Mouse (Mus musculus): ENCODE data around the gene Dpm3. TPM values are rescaled to one million over a fixed set of nuclear protein-coding genes. Genes with fewer than 3 reads are reported as not detected.

Dpm3 gene
- polyA plus RNA-seq, 1 experiment from 2014 or later = 72.2 TPM

DNA sequence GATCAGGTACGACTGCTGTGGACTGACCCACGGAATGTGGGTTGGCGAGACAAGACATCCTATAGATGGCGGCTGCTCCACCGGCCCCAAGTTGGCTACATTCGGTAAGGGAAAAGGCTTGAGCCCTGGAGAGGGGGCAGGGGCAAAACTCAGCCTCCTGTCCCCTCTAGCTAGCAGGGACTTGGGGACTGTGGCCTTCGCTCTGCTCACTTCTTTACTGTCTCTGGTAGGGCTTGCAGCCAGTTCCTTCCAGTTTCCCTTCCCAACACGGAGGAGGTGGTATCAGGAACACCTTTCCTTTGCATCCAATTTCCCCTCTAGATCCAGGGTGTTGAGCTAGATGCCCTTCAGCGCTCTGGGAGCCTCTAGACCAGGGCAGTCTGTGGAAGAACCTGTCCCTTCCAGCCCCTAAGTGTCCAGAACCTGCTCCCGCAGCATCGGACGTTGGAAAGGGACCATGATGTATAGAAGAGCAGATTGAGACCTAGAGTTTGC is 33.8 kb upstream of the Dpm3 start:
- Histone ChIP-seq H3K4me2 (replicated peaks) (peak overlapping the region; percentile 93), H3K9ac (replicated peaks) (peak overlapping the region; percentile 93), H3K36me3 (peaks cover 38% of the 10 kb centered on the region), H3K4me3 (peak overlapping the region; percentile 77), H3K4me1 (peaks cover 72% of the 10 kb centered on the region), H3K27me3 (no peaks in the 10 kb centered on the region), H3K9me3 (no peaks in the 10 kb centered on the region), H3K27ac (replicated peaks) (peak overlapping the region; percentile 98)
- 16% methylated on average over 12 of the region's 12 CpGs for WGBS
- no peak for ATAC-seq (ENCODE audit: low FRiP score, low read depth)

DNA sequence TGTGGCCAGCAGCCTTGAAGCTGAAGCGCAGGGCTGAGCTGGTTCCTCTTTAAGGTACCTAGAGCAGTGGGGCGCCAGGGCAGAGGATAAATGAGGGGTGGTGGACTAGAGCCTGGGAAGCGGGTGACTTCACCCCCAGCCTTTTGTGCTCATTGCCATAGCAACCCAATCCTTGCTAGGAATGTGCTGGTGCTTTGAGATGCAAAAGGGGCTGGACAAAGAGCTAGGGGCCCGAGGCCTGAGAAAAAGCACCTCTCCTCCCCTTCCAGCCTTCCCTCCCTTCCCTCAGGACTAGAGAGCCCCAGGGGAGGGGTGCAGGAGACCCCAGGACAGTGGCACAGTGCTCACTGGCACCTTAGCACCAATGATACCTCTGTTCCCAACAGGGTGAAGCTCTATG is 33.2 kb upstream of the Dpm3 start:
- Histone ChIP-seq H3K4me2 (replicated peaks) (peak overlapping the region; percentile 93), H3K27me3 (no peaks in the 10 kb centered on the region), H3K27ac (replicated peaks) (peak overlapping the region; percentile 98), H3K36me3 (peaks cover 35% of the 10 kb centered on the region), H3K4me1 (peaks cover 71% of the 10 kb centered on the region), H3K9me3 (no peaks in the 10 kb centered on the region), H3K4me3 (peak overlapping the region; percentile 77), H3K9ac (replicated peaks) (peak overlapping the region; percentile 93)
- peak; percentile 80 for ATAC-seq (ENCODE audit: low FRiP score, low read depth)
- 11% methylated on average over 4 of the region's 4 CpGs for WGBS

- WGBS = 10% methylated on average over 11 of the region's 11 CpGs
- H3K4me2 ChIP-seq (replicated peaks) = peak overlapping the region; percentile 93
- no peaks in the 10 kb centered on the region for H3K9me3 ChIP-seq
- H3K9ac ChIP-seq (replicated peaks) = peak overlapping the region; percentile 93
- H3K27me3 ChIP-seq = no peaks in the 10 kb centered on the region
- peaks cover 31% of the 10 kb centered on the region for H3K36me3 ChIP-seq
- peak overlapping the region; percentile 77 for H3K4me3 ChIP-seq
- no peak for ATAC-seq (ENCODE audit: low FRiP score, low read depth)
- H3K27ac ChIP-seq (replicated peaks) = peak overlapping the region; percentile 98
- peaks cover 69% of the 10 kb centered on the region for H3K4me1 ChIP-seq
Observed at GRCm38 (mm10) chr3:89226361-89226760, 32.8 kb upstream of the Dpm3 start.

- peak within 1 kb of the TSS; percentile 93 for H3K9ac ChIP-seq (replicated peaks)
- no peak for ATAC-seq (ENCODE audit: low FRiP score, low read depth)
- H3K9me3 ChIP-seq = no peaks in the 10 kb centered on the region
- H3K4me1 ChIP-seq = peaks cover 64% of the 10 kb centered on the region
- under 1% methylated on average over 21 of the region's 21 CpGs for WGBS
- peak within 1 kb of the TSS; percentile 77 for H3K4me3 ChIP-seq
- peak within 1 kb of the TSS; percentile 98 for H3K27ac ChIP-seq (replicated peaks)
- H3K36me3 ChIP-seq = peaks cover 26% of the 10 kb centered on the region
- no peaks in the 10 kb centered on the region for H3K27me3 ChIP-seq
- H3K4me2 ChIP-seq (replicated peaks) = peak within 1 kb of the TSS; percentile 93
Observed at GRCm38 (mm10) chr3:89226900-89227299, 32.3 kb upstream of the Dpm3 start, which contains the start of gene Mtx1. Gene Mtx1 (minus strand): TSS chr3:89227088.

- H3K27ac ChIP-seq (replicated peaks) = peak overlapping the region; percentile 98
- peak overlapping the region; percentile 93 for H3K4me2 ChIP-seq (replicated peaks)
- H3K36me3 ChIP-seq = peaks cover 21% of the 10 kb centered on the region
- peak; percentile 76 for ATAC-seq (ENCODE audit: low FRiP score, low read depth)
- peaks cover 63% of the 10 kb centered on the region for H3K4me1 ChIP-seq
- H3K9me3 ChIP-seq = no peaks in the 10 kb centered on the region
- H3K9ac ChIP-seq (replicated peaks) = peak overlapping the region; percentile 93
- peak overlapping the region; percentile 77 for H3K4me3 ChIP-seq
- 1% methylated on average over 41 of the region's 41 CpGs for WGBS
- H3K27me3 ChIP-seq = no peaks in the 10 kb centered on the region
Observed at GRCm38 (mm10) chr3:89227307-89228179, 31.6 kb upstream of the Dpm3 start.

DNA sequence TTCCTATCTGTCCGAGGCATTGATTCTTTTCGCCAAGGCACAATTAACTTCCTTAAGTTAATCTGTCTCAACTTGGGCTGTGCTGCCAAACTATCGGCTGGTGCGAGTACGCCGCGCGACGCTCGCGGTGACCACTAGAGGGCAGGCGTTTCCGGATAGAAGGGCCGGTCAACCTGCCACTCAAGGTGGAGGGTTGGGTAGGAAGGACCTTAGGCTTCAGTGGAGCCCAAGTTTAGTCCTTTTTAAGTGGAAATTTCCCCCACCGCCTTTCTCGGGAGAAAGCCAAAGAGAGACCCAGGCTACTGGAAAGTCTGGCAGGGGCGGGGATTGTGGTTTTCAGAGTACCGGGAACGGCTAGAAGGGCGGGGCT is 31.0 kb upstream of the Dpm3 start:
- H3K9me3 ChIP-seq = no peaks in the 10 kb centered on the region
- peak overlapping the region; percentile 98 for H3K27ac ChIP-seq (replicated peaks)
- H3K4me3 ChIP-seq = peak overlapping the region; percentile 77
- H3K9ac ChIP-seq (replicated peaks) = peak overlapping the region; percentile 93; the same call in 1 of the 2 replicates
- H3K4me1 ChIP-seq = peaks cover 57% of the 10 kb centered on the region
- peak overlapping the region; percentile 93 for H3K4me2 ChIP-seq (replicated peaks)
- no peaks in the 10 kb centered on the region for H3K27me3 ChIP-seq
- ATAC-seq (ENCODE audit: low FRiP score, low read depth) = 0 out of 2 replicates have a peak, but pooled peaks have one; percentile 4
- peaks cover 14% of the 10 kb centered on the region for H3K36me3 ChIP-seq
- 0% methylated on average over 20 of the region's 20 CpGs for WGBS

GRCm38 (mm10) chr3:89228836-89229235 is 30.3 kb upstream of the Dpm3 start, which contains the start of gene Muc1:
Gene Muc1 (plus strand): TSS chr3:89229057.
- peaks cover 12% of the 10 kb centered on the region for H3K36me3 ChIP-seq
- H3K27ac ChIP-seq (replicated peaks) = peak within 1 kb of the TSS; percentile 98
- H3K9me3 ChIP-seq = no peaks in the 10 kb centered on the region
- H3K4me2 ChIP-seq (replicated peaks) = peak within 1 kb of the TSS; percentile 93
- peak within 1 kb of the TSS; percentile 77 for H3K4me3 ChIP-seq
- 27% methylated on average over 10 of the region's 10 CpGs for WGBS
- ATAC-seq (ENCODE audit: low FRiP score, low read depth) = no peak
- no peaks in the 10 kb centered on the region for H3K27me3 ChIP-seq
- H3K9ac ChIP-seq (replicated peaks) = peak within 1 kb of the TSS; percentile 93; the same call in 1 of the 2 replicates
- peaks cover 50% of the 10 kb centered on the region for H3K4me1 ChIP-seq

GRCm38 (mm10) chr3:89229276-89229675 is 29.9 kb upstream of the Dpm3 start:
- H3K27ac ChIP-seq (replicated peaks) = no peak overlapping the region
- WGBS = 67% methylated on average over 4 of the region's 4 CpGs
- H3K4me3 ChIP-seq = no peak overlapping the region
- H3K4me2 ChIP-seq (replicated peaks) = no peak overlapping the region
- ATAC-seq (ENCODE audit: low FRiP score, low read depth) = no peak
- peaks cover 12% of the 10 kb centered on the region for H3K36me3 ChIP-seq
- H3K4me1 ChIP-seq = peaks cover 46% of the 10 kb centered on the region
- H3K9me3 ChIP-seq = no peaks in the 10 kb centered on the region
- no peaks in the 10 kb centered on the region for H3K27me3 ChIP-seq
- no peak overlapping the region for H3K9ac ChIP-seq (replicated peaks)

DNA sequence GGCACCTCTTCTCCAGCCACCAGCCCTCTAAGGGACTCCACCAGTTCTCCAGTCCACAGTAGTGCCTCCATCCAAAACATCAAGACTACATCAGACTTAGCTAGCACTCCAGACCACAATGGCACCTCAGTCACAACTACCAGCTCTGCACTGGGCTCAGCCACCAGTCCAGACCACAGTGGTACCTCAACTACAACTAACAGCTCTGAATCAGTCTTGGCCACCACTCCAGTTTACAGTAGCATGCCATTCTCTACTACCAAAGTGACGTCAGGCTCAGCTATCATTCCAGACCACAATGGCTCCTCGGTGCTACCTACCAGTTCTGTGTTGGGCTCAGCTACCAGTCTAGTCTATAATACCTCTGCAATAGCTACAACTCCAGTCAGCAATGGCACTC is 28.6 kb upstream of the Dpm3 start:
- Histone ChIP-seq H3K36me3 (peaks cover 22% of the 10 kb centered on the region), H3K4me3 (no peak overlapping the region)

DNA sequence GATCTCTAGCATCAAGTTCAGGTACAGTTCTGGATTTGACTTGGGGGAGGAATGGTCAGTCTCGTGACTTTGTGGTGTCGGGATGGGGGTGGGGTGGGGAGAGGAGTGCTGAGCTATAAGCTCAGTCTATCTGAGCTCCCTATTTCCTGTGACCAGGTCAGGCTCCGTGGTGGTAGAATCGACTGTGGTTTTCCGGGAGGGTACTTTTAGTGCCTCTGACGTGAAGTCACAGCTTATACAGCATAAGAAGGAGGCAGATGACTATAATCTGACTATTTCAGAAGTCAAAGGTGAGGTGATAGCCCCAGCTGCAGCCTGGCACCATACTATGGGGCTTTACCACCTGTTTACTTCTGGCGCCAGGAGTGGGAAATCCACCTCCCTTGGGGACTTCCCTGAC is 27.8 kb upstream of the Dpm3 start:
- H3K9ac ChIP-seq (replicated peaks) = no peak overlapping the region
- H3K27me3 ChIP-seq = no peaks in the 10 kb centered on the region
- H3K27ac ChIP-seq (replicated peaks) = no peak overlapping the region
- peaks cover 27% of the 10 kb centered on the region for H3K4me1 ChIP-seq
- H3K36me3 ChIP-seq = peaks cover 29% of the 10 kb centered on the region
- 78% methylated on average over 7 of the region's 7 CpGs for WGBS
- H3K4me3 ChIP-seq = no peak overlapping the region
- no peaks in the 10 kb centered on the region for H3K9me3 ChIP-seq
- H3K4me2 ChIP-seq (replicated peaks) = no peak overlapping the region
- ATAC-seq (ENCODE audit: low FRiP score, low read depth) = no peak

More for the DNA sequence above, 28.6 kb upstream of the Dpm3 start:
- Histone ChIP-seq H3K27ac (replicated peaks) (no peak overlapping the region), H3K4me2 (replicated peaks) (no peak overlapping the region), H3K9ac (replicated peaks) (no peak overlapping the region), H3K27me3 (no peaks in the 10 kb centered on the region), H3K9me3 (no peaks in the 10 kb centered on the region), H3K4me1 (peaks cover 33% of the 10 kb centered on the region)
- ATAC-seq (ENCODE audit: low FRiP score, low read depth) = no peak
- 88% methylated on average over 2 of the region's 2 CpGs for WGBS

DNA sequence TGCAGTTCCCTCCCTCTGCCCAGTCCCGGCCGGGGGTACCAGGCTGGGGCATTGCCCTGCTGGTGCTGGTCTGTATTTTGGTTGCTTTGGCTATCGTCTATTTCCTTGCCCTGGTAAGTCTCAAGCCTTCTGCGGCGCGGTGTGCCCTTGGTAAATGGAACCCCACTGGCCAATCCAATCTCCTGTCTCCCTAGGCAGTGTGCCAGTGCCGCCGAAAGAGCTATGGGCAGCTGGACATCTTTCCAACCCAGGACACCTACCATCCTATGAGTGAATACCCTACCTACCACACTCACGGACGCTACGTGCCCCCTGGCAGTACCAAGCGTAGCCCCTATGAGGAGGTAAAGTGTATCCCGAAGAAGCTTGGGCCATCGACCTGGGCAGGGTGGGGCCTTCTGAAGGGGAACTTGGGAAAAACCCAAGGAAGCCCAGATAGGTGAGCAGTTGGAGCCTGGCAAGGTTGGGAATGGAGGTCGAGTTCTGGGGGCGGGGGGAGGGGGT is 27.3 kb upstream of the Dpm3 start:
- Histone ChIP-seq H3K36me3 (peaks cover 33% of the 10 kb centered on the region), H3K4me1 (peaks cover 24% of the 10 kb centered on the region), H3K27ac (replicated peaks) (no peak overlapping the region), H3K4me3 (no peak overlapping the region), H3K4me2 (replicated peaks) (no peak overlapping the region), H3K27me3 (no peaks in the 10 kb centered on the region), H3K9me3 (no peaks in the 10 kb centered on the region), H3K9ac (replicated peaks) (no peak overlapping the region)
- no peak for ATAC-seq (ENCODE audit: low FRiP score, low read depth)
- WGBS = 82% methylated on average over 16 of the region's 16 CpGs

DNA sequence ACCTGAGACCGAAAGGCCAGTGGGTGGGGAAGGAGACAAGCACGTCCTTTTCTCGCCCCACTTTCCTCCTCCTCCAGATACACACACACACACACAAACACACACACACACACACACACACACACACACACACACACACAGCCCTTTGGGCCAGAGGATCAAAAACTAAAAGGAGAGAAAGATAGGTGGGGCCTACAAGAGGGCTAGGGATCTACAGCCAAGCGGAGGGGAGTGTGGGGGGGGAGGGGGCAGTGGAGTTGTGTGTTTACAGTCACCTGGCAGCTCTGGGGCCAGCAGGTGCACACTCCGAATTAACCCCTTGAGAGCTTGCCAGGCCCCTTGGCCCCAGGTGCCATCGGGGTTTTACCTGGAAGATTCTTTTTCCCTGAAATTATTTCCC is 26.5 kb upstream of the Dpm3 start:
- no peak for ATAC-seq (ENCODE audit: low FRiP score, low read depth)
- Histone ChIP-seq H3K36me3 (peaks cover 39% of the 10 kb centered on the region), H3K4me2 (replicated peaks) (no peak overlapping the region), H3K4me1 (peaks cover 18% of the 10 kb centered on the region), H3K27me3 (no peaks in the 10 kb centered on the region), H3K9ac (replicated peaks) (no peak overlapping the region), H3K4me3 (no peak overlapping the region), H3K9me3 (no peaks in the 10 kb centered on the region), H3K27ac (replicated peaks) (no peak overlapping the region)
- 84% methylated on average over 6 of the region's 6 CpGs for WGBS

Measured in midbrain, embryonic 12.5 days (tissue).